Mouse (Mus musculus) brain, embryonic 14.5 days (tissue): ENCODE results near the gene Gtf2ird2.

Experiments used
- CTCF ChIP-seq: fragments of 200-500 bp; IDR thresholded peaks from 2 replicates; pipeline ENCODE4 v1.5.1; 2012; ENCODE audit warnings: inconsistent platforms, mild to moderate bottlenecking, moderate library complexity, borderline replicate concordance; ENCODE audit not compliant: insufficient read depth, insufficient read length; ENCODE audit errors: extremely low read depth
- POLR2A ChIP-seq: fragments of 200-500 bp; IDR thresholded peaks from 2 replicates; pipeline ENCODE4 v1.6.1; 2012; ENCODE audit warnings: mild to moderate bottlenecking, inconsistent platforms, borderline replicate concordance; ENCODE audit not compliant: poor library complexity, insufficient read depth, insufficient read length, severe bottlenecking; ENCODE audit errors: extremely low read depth

DNA sequence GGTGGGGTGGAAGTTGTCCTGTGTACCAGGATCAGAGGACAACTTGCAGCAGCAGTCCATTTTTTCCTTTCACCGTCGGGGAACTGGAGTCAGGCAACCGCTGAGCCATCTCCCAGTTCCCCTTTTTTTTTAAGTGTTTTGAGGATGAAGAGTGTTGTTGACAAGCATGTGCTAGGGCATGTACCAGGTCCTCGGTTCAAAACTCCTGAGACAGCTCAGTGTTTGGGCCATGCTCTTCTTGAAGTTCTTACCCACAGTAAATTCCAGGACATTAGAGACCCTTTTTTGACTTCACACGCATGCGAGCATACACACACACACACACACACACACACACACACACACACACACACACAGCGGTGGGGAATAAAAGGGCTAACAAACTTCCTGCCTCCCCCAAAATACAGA, 49.4 kb downstream of the Gtf2ird2 start:
- TF ChIP-seq CTCF (no peak), POLR2A (no peak)
